In genomic region chr8:117224630-117225029, GRCm38 (mm10) we compare ENCODE assay signal across 8 mouse cellular contexts. TPM values are rescaled to one million over a fixed set of nuclear protein-coding genes. Genes with fewer than 3 reads are reported as not detected.
DNase-seq lines count a peak whose midpoint lies in the region; ATAC-seq lines count a peak whose summit lies in the region.

No protein-coding gene starts in this region.

- ATAC-seq in megakaryocyte progenitor cell, adult 5-6 weeks (replicated peaks; ENCODE audit: poor library complexity): peak; percentile 99

- peak; percentile 96 for DNase-seq in adipocyte (ENCODE audit: low spot score)
- peak; percentile 92 for DNase-seq in embryo, embryonic 10 days (ENCODE audit: low spot score)
- peak; percentile 90 for DNase-seq in gastrocnemius, postnatal 10 days
- DNase-seq in induced T-regulatory cell, adult 2 months (ENCODE audit: low read depth): peak; percentile 94
- DNase-seq in left cerebral cortex, adult 9 months (ENCODE audit: low spot score in 2 of 2): peak; percentile 26 to 92
- peak; percentile 89 for DNase-seq in right cerebral cortex, postnatal 14 days
- DNase-seq in urinary bladder, postnatal 36 days (ENCODE audit: low spot score in 2 of 2): peak; percentile 85 to 87

RNA-seq across cellular contexts. Expression of gene Cmip, which starts 32.2 kb away (rescaled TPM):
- 10 to 100 TPM; 18.7 to 23.7 TPM for total RNA-seq in gastrocnemius, postnatal 10 days (2021)
- 36.5 and 37.5 TPM in 2 replicates for total RNA-seq in megakaryocyte progenitor cell, adult 5-6 weeks (2015)
- 9.5 TPM in 2 replicates for total RNA-seq in megakaryocyte progenitor cell, adult 5-6 weeks (2017)

Comparison
In these comparisons a context has a peak if more than half of its experiments do, and no peak if none do; other contexts are left out.
1. Peak in every context shown above with its lines: DNase-seq and ATAC-seq.